Mouse (Mus musculus) cerebellum, adult 11-12 months (tissue): ENCODE data around the gene E330034G19Rik.

Experiments
- DNase-seq: peaks from one replicate; pipeline ENCODE4 v3.0.0; 2022

The E330034G19Rik gene

GRCm38 (mm10) chr14:24358295-24358951 is 65.4 kb downstream of the E330034G19Rik start:
- peak; percentile 11 for DNase-seq
